Mouse (Mus musculus) E14TG2a.4 (cell line): ENCODE measurements around the gene Med11.

Source experiments
- CTCF ChIP-seq: conservative IDR thresholded peaks from 2 replicates; pipeline ENCODE4 v1.5.1; 2014; ENCODE audit warnings: low read length
- NANOG ChIP-seq: IDR thresholded peaks from 2 replicates; pipeline ENCODE4 v1.6.1; 2014; ENCODE audit warnings: borderline replicate concordance, low read length, mixed read lengths
- POU5F1 ChIP-seq: IDR thresholded peaks from 2 replicates; pipeline ENCODE4 v1.6.1; 2014; ENCODE audit warnings: low read length, borderline replicate concordance

- TF ChIP-seq CTCF = 0 out of 2 replicates have a peak, but pooled peaks have one; percentile 4
- no peak for TF ChIP-seq NANOG
- no peak for TF ChIP-seq POU5F1
These were observed 33.5 kb upstream of the Med11 start for GRCm38 (mm10) chr11:70418199-70418598.
